Mouse (Mus musculus): ENCODE data around the gene Aox2. TPM values are rescaled to one million over a fixed set of nuclear protein-coding genes. Genes with fewer than 3 reads are reported as not detected.

Gene Aox2
- polyA plus RNA-seq, 1 experiment from 2014 or later = 0.09 TPM

GRCm38 (mm10) chr1:58415442-58415841 lies 137.3 kb downstream of the Aox2 start:
- no peak for ATAC-seq (ENCODE audit: low FRiP score, low read depth)
- H3K27ac ChIP-seq = no peak overlapping the region
- H3K4me3 ChIP-seq = no peak overlapping the region
- no peaks in the 10 kb centered on the region for H3K27me3 ChIP-seq
- WGBS = 35% methylated on average over 1 of the region's 1 CpGs
- H3K36me3 ChIP-seq = peaks cover 90% of the 10 kb centered on the region
- 0 out of 2 replicates have a peak, but pooled peaks cover 2% of the 10 kb centered on the region for H3K4me1 ChIP-seq
- H3K9me3 ChIP-seq = no peaks in the 10 kb centered on the region
- no peak overlapping the region for H3K4me2 ChIP-seq (replicated peaks)
- H3K9ac ChIP-seq = no peak overlapping the region

- Histone ChIP-seq H3K4me1 (peaks cover 4% of the 10 kb centered on the region), H3K27me3 (no peaks in the 10 kb centered on the region), H3K9me3 (no peaks in the 10 kb centered on the region), H3K4me3 (no peak overlapping the region), H3K9ac (no peak overlapping the region), H3K36me3 (peaks cover 86% of the 10 kb centered on the region), H3K27ac (no peak overlapping the region), H3K4me2 (replicated peaks) (no peak overlapping the region)
- 89% methylated on average over 2 of the region's 2 CpGs for WGBS
- ATAC-seq (ENCODE audit: low FRiP score, low read depth) = no peak
Observed at GRCm38 (mm10) chr1:58416048-58416447, 137.9 kb downstream of the Aox2 start.

GRCm38 (mm10) chr1:58420032-58420431 lies 141.9 kb downstream of the Aox2 start:
- Histone ChIP-seq H3K27me3 (no peaks in the 10 kb centered on the region), H3K4me1 (peaks cover 18% of the 10 kb centered on the region), H3K36me3 (peaks cover 57% of the 10 kb centered on the region), H3K9me3 (no peaks in the 10 kb centered on the region), H3K27ac (no peak overlapping the region), H3K9ac (no peak overlapping the region), H3K4me2 (replicated peaks) (no peak overlapping the region), H3K4me3 (no peak overlapping the region)
- no peak for ATAC-seq (ENCODE audit: low FRiP score, low read depth)
- 92% methylated on average over 10 of the region's 10 CpGs for WGBS

- WGBS = 76% methylated on average over 7 of the region's 7 CpGs
- Histone ChIP-seq H3K27ac (no peak overlapping the region), H3K36me3 (peaks cover 49% of the 10 kb centered on the region), H3K4me2 (replicated peaks) (peak overlapping the region; percentile 83), H3K4me3 (0 out of 2 replicates have a peak overlapping the region, but pooled peaks have one; percentile 100), H3K9ac (no peak overlapping the region), H3K9me3 (no peaks in the 10 kb centered on the region), H3K4me1 (peaks cover 18% of the 10 kb centered on the region), H3K27me3 (no peaks in the 10 kb centered on the region)
- ATAC-seq (ENCODE audit: low FRiP score, low read depth) = no peak
Observed at GRCm38 (mm10) chr1:58420961-58421360, 142.8 kb downstream of the Aox2 start.

GRCm38 (mm10) chr1:58422879-58423278 lies 144.8 kb downstream of the Aox2 start:
- peak overlapping the region; percentile 100 for H3K4me3 ChIP-seq
- H3K4me1 ChIP-seq = peaks cover 18% of the 10 kb centered on the region
- peak overlapping the region; percentile 100 for H3K9ac ChIP-seq
- H3K9me3 ChIP-seq = no peaks in the 10 kb centered on the region
- no peaks in the 10 kb centered on the region for H3K27me3 ChIP-seq
- peak; percentile 54; the same call in 1 of the 2 replicates for ATAC-seq (ENCODE audit: low FRiP score, low read depth)
- peak overlapping the region; percentile 99; the same call in 1 of the 2 replicates for H3K27ac ChIP-seq
- 10% methylated on average over 13 of the region's 13 CpGs for WGBS
- peaks cover 32% of the 10 kb centered on the region for H3K36me3 ChIP-seq
- peak overlapping the region; percentile 83 for H3K4me2 ChIP-seq (replicated peaks)

GRCm38 (mm10) chr1:58423371-58424248 lies 145.5 kb downstream of the Aox2 start, which contains the start of gene Clk1:
Gene Clk1, minus strand, starts transcription at chr1:58424066.
- under 1% methylated on average over 79 of the region's 79 CpGs for WGBS
- H3K9ac ChIP-seq = peak within 1 kb of the TSS; percentile 100
- peak; percentile 97 for ATAC-seq (ENCODE audit: low FRiP score, low read depth)

GRCm38 (mm10) chr1:58424551-58424950 lies 146.4 kb downstream of the Aox2 start:
- no peaks in the 10 kb centered on the region for H3K27me3 ChIP-seq
- no peak overlapping the region for H3K27ac ChIP-seq
- ATAC-seq (ENCODE audit: low FRiP score, low read depth) = no peak
- peak overlapping the region; percentile 100; the same call in 1 of the 2 replicates for H3K4me3 ChIP-seq
- 88% methylated on average over 3 of the region's 3 CpGs for WGBS
- H3K9ac ChIP-seq = no peak overlapping the region
- peak overlapping the region; percentile 83 for H3K4me2 ChIP-seq (replicated peaks)
- H3K4me1 ChIP-seq = peaks cover 18% of the 10 kb centered on the region
- H3K9me3 ChIP-seq = no peaks in the 10 kb centered on the region
- H3K36me3 ChIP-seq = peaks cover 16% of the 10 kb centered on the region

More at GRCm38 (mm10) chr1:58423371-58424248, 145.5 kb downstream of the Aox2 start, which contains the start of gene Clk1:
- no peaks in the 10 kb centered on the region for H3K27me3 ChIP-seq
- H3K9me3 ChIP-seq = no peaks in the 10 kb centered on the region
- peaks cover 25% of the 10 kb centered on the region for H3K36me3 ChIP-seq
- H3K27ac ChIP-seq = peak within 1 kb of the TSS; percentile 99
- H3K4me3 ChIP-seq = peak within 1 kb of the TSS; percentile 100
- peak within 1 kb of the TSS; percentile 83 for H3K4me2 ChIP-seq (replicated peaks)
- peaks cover 18% of the 10 kb centered on the region for H3K4me1 ChIP-seq

Other genes with a start within 250 kb of the Aox2 start
- gene Aox1, start 248.4 kb upstream of the Aox2 start, polyA plus RNA-seq (2015; fragmentation: Nextera tagmentation; extraction: Ambion mirVana) = 0.36 and 0.38 TPM in 2 replicates
- 0.29 and 0.83 TPM in 2 replicates for gene Aox3, start 165.2 kb upstream of the Aox2 start, polyA plus RNA-seq (2015; fragmentation: Nextera tagmentation; extraction: Ambion mirVana)
- 0.38 and 0.51 TPM in 2 replicates for gene Aox4, start 67.9 kb upstream of the Aox2 start, polyA plus RNA-seq (2015; fragmentation: Nextera tagmentation; extraction: Ambion mirVana)
- gene Bzw1, start 114.6 kb downstream of the Aox2 start, polyA plus RNA-seq (2015; fragmentation: Nextera tagmentation; extraction: Ambion mirVana) = 362 and 384 TPM in 2 replicates
- 230 and 244 TPM in 2 replicates for gene Clk1, start 145.7 kb downstream of the Aox2 start, polyA plus RNA-seq (2015; fragmentation: Nextera tagmentation; extraction: Ambion mirVana)
- 55.1 and 56.8 TPM in 2 replicates for gene Nif3l1, start 166.8 kb downstream of the Aox2 start, polyA plus RNA-seq (2015; fragmentation: Nextera tagmentation; extraction: Ambion mirVana)
- gene Ppil3, start 167.2 kb downstream of the Aox2 start, polyA plus RNA-seq (2015; fragmentation: Nextera tagmentation; extraction: Ambion mirVana) = 63.5 and 64.6 TPM in 2 replicates
- 36.8 and 36.9 TPM in 2 replicates for gene Orc2, start 226.8 kb downstream of the Aox2 start, polyA plus RNA-seq (2015; fragmentation: Nextera tagmentation; extraction: Ambion mirVana)